Mouse (Mus musculus): Measurements from ENCODE around the gene Cers1.

DNA sequence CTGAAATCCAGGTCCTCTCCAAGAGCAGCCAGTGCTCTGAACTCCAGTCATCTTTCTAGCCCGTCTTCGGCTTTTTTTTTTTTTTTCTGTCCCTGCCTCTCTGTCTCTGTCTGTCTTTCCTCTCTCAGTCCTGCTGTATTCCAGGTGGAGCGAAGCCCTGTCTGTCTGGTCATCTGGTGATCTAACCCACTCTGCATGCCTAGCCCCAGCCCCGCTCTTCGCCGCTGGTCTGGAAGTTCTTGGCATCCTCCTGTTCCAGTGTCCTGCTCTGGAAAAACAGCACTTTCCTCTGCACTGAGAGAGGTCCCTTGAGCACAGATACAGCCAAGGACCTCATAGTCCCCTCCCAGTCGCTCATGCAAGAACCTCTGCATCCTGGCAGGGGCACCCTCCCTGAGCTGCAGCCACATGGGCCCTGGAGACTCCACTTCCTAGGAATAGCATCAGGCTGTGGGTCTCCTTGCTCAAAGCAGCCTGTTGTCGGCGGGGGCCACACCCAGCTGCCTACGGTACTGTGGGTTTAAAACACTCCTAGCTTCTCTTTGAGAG lies 46.0 kb downstream of the Cers1 start:
- TF ChIP-seq MAZ (IDR thresholded peaks at IDR 0.05; ENCODE audit: low read depth, low read length) (no peak), CTCF (IDR thresholded peaks at IDR 0.05 in 2 of 3, conservative IDR thresholded peaks at IDR 0.05 in 1 of 3; ENCODE audit: control insufficient read depth in 1 of 3, insufficient read depth in 1 of 3, low read depth in 2 of 3, low read length in 3 of 3, poor library complexity in 1 of 3, severe bottlenecking in 1 of 3) (no peak), MAFK (IDR thresholded peaks at IDR 0.05; ENCODE audit: borderline replicate concordance, low read depth, low read length) (no peak), EP300 (IDR thresholded peaks at IDR 0.05; ENCODE audit: low read depth in 1 of 2, low read length in 2 of 2) (no peak), TAL1 (IDR thresholded peaks at IDR 0.05; ENCODE audit: low read length) (no peak), NRF1 (IDR thresholded peaks at IDR 0.05; ENCODE audit: insufficient read depth, low read depth, low read length, poor library complexity, severe bottlenecking) (no peak), CHD1 (IDR thresholded peaks at IDR 0.05; ENCODE audit: low read depth, low read length) (no peak), POLR2A (IDR thresholded peaks at IDR 0.05; ENCODE audit: control insufficient read depth in 1 of 2, insufficient read depth in 1 of 2, low read depth in 1 of 2, low read length in 2 of 2, poor library complexity in 1 of 2) (no peak), GATA1 (IDR thresholded peaks at IDR 0.05; ENCODE audit: low read depth, low read length) (no peak), E2F4 (IDR thresholded peaks at IDR 0.05; ENCODE audit: borderline replicate concordance, low read depth, low read length) (no peak)

Measured in MEL (cell line).